Mouse (Mus musculus) MEL (cell line): ENCODE results near the gene Gm9736.

Experiments
- CTCF ChIP-seq, 3 experiments: IDR thresholded peaks in 2 of 3; conservative IDR thresholded peaks in 1 of 3; 2 replicates each; pipeline ENCODE4 v1.5.1; 2011 to 2012; ENCODE audit warnings: low read length in 3 of 3, low read depth in 2 of 3, mild to moderate bottlenecking in 2 of 3, improper control_type of control experiment in 1 of 3, inconsistent platforms in 1 of 3, mixed read lengths in 1 of 3, moderate library complexity in 1 of 3; ENCODE audit not compliant: control insufficient read depth in 1 of 3, insufficient read depth in 1 of 3, poor library complexity in 1 of 3, severe bottlenecking in 1 of 3
- HCFC1 ChIP-seq: IDR thresholded peaks from 2 replicates; pipeline ENCODE4 v1.6.1; 2012; ENCODE audit warnings: low read depth, mild to moderate bottlenecking, inconsistent platforms, low read length, improper control_type of control experiment, moderate library complexity
- MAX ChIP-seq: IDR thresholded peaks from 2 replicates; pipeline ENCODE4 v1.6.1; 2011; ENCODE audit warnings: low read length, improper control_type of control experiment
- POLR2A ChIP-seq, 2 experiments: IDR thresholded peaks; 2 replicates each; pipeline ENCODE4 v1.6.1; 2011 to 2012; ENCODE audit warnings: low read length in 2 of 2, mild to moderate bottlenecking in 2 of 2, control low read depth in 1 of 2, improper control_type of control experiment in 1 of 2, low read depth in 1 of 2, moderate library complexity in 1 of 2; ENCODE audit not compliant: control insufficient read depth in 1 of 2, insufficient read depth in 1 of 2, poor library complexity in 1 of 2
- TCF12 ChIP-seq: IDR thresholded peaks from 2 replicates; pipeline ENCODE4 v1.6.1; 2014; ENCODE audit warnings: low read depth, mild to moderate bottlenecking, inconsistent platforms, low read length, improper control_type of control experiment, moderate library complexity
- ZNF384 ChIP-seq: IDR thresholded peaks from 2 replicates; pipeline ENCODE4 v1.6.1; 2012; ENCODE audit warnings: low read depth, mild to moderate bottlenecking, inconsistent platforms, low read length, improper control_type of control experiment

DNA sequence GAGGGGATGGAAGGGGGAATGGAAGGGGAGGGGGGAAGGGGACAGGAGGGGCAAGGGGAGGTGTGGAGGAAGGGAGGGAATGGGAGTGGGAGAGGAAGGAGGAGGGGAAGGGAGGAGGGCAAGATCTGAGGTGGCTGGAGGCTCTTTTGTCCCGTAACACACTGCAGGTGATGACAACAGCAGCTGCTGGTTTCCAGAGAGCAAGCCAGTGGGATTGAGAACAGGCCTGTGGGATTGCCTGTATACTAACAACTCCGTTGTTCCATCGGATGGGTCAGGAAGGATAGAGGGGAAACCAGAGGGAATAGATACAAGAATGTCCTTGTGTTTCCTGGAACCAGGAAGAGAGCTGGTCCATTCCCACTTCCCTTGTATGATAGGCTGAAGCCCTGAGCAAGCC lies 46.5 kb upstream of the Gm9736 start:
- TF ChIP-seq HCFC1 (no peak), CTCF (IDR thresholded peaks at IDR 0.05 in 2 of 3, conservative IDR thresholded peaks at IDR 0.05 in 1 of 3; ENCODE audit: control insufficient read depth in 1 of 3, insufficient read depth in 1 of 3, low read depth in 2 of 3, low read length in 3 of 3, poor library complexity in 1 of 3, severe bottlenecking in 1 of 3) (no peak), TCF12 (no peak), ZNF384 (no peak), POLR2A (IDR thresholded peaks at IDR 0.05; ENCODE audit: control insufficient read depth in 1 of 2, insufficient read depth in 1 of 2, low read depth in 1 of 2, low read length in 2 of 2, poor library complexity in 1 of 2) (no peak), MAX (no peak)
